Mouse (Mus musculus) kidney, postnatal 0 days (tissue): Measurements from ENCODE around the gene Pitpnm3. TPM values are rescaled to one million over a fixed set of nuclear protein-coding genes. Genes with fewer than 3 reads are reported as not detected.
A peak's percentile ranks its signal among the peaks of the same experiment; 100 is the strongest.

Experiments
- ATAC-seq: fragments of 200-750 bp; cut with Nextera tagmentation; replicated peaks from 2 replicates; pipeline ENCODE4 v1.8.0; 2017; ENCODE audit warnings: low read depth, moderate number of reproducible peaks, moderate TSS enrichment, moderate library complexity; ENCODE audit not compliant: low FRiP score
- DNase-seq: peaks from one replicate; pipeline ENCODE4 v3.0.0-alpha.2; 2016; ENCODE audit warnings: low spot score
- H3K27ac ChIP-seq: fragments of 300-500 bp; sonication (generic); 2 replicates; pipeline ENCODE4 v1.5.1; 2014; ENCODE audit warnings: mild to moderate bottlenecking
- H3K27me3 ChIP-seq: fragments of 300-500 bp; sonication (generic); 2 replicates; pipeline ENCODE4 v1.6.1; 2014; ENCODE audit warnings: low read length, mixed read lengths; ENCODE audit not compliant: insufficient read depth
- H3K36me3 ChIP-seq: fragments of 300-500 bp; sonication (generic); 2 replicates; pipeline ENCODE4 v1.6.1; 2014; ENCODE audit warnings: low read length, mixed read lengths; ENCODE audit not compliant: insufficient read depth
- H3K4me1 ChIP-seq: fragments of 300-500 bp; sonication (generic); replicated peaks from 2 replicates; pipeline ENCODE4 v1.6.1; 2014; ENCODE audit warnings: antibody characterized with exemption, low read length, mixed read lengths; ENCODE audit not compliant: insufficient read depth
- H3K4me2 ChIP-seq: fragments of 300-500 bp; sonication (generic); 2 replicates; pipeline ENCODE4 v1.6.1; 2014; ENCODE audit warnings: mild to moderate bottlenecking, low read length, moderate library complexity, mixed read lengths
- H3K4me3 ChIP-seq: fragments of 300-500 bp; sonication (generic); replicated peaks from 2 replicates; pipeline ENCODE4 v1.5.1; 2014; ENCODE audit warnings: low read depth, low read length
- H3K9ac ChIP-seq: fragments of 300-500 bp; sonication (generic); 2 replicates; pipeline ENCODE4 v1.6.1; 2014; ENCODE audit warnings: low read depth, low read length
- H3K9me3 ChIP-seq: fragments of 300-500 bp; sonication (generic); replicated peaks from 2 replicates; pipeline ENCODE4 v1.6.1; 2016; ENCODE audit warnings: low read length, inconsistent platforms, mixed read lengths
- CTCF ChIP-seq: IDR thresholded peaks from 2 replicates; pipeline ENCODE4 v1.5.1; 2016; ENCODE audit warnings: antibody characterized with exemption, low read depth, mild to moderate bottlenecking, moderate library complexity
- WGBS: fragments of 180-500 bp; shearing (Covaris S2); extraction: QIAGEN DNeasy Blood & Tissue Kit; methylation state at CpG from one replicate; pipeline ENCODE4 v1.1.7; 2014; 5-methylcytosine and 5-hydroxymethylcytosine counted together
- polyA plus RNA-seq: library from polyadenylated mRNA; unstranded; fragments of >200 nt; fragmentation: Nextera tagmentation; extraction: Ambion mirVana; gene quantifications from 2 replicates; pipeline ENCODE4 v1.2.1, GENCODE M21; 2015

Pitpnm3 gene
- polyA plus RNA-seq, 1 experiment from 2014 or later, result 0.42 TPM

GRCm38 (mm10) chr11:72113296-72113695, 22.3 kb downstream of the Pitpnm3 start:
- H3K27me3 ChIP-seq, result no peaks in the 10 kb centered on the region
- peak; percentile 43 for DNase-seq
- H3K4me1 ChIP-seq, result no peaks in the 10 kb centered on the region
- TF ChIP-seq CTCF, result no peak
- no peaks in the 10 kb centered on the region for H3K36me3 ChIP-seq
- no peak overlapping the region for H3K27ac ChIP-seq
- 53% methylated on average over 4 of the region's 4 CpGs for WGBS
- no peak overlapping the region for H3K4me3 ChIP-seq
- no peak overlapping the region for H3K9ac ChIP-seq
- no peak overlapping the region for H3K4me2 ChIP-seq
- ATAC-seq, result no peak
- H3K9me3 ChIP-seq, result no peaks in the 10 kb centered on the region

GRCm38 (mm10) chr11:72110726-72111125, 24.9 kb downstream of the Pitpnm3 start:
- ATAC-seq (no peak), DNase-seq (no peak)
- Histone ChIP-seq H3K9me3 (no peaks in the 10 kb centered on the region), H3K27me3 (no peaks in the 10 kb centered on the region), H3K9ac (no peak overlapping the region), H3K4me3 (no peak overlapping the region), H3K4me1 (no peaks in the 10 kb centered on the region), H3K36me3 (no peaks in the 10 kb centered on the region), H3K27ac (no peak overlapping the region), H3K4me2 (no peak overlapping the region)
- WGBS, result 26% methylated on average over 3 of the region's 3 CpGs
- no peak for TF ChIP-seq CTCF

GRCm38 (mm10) chr11:72104223-72104622, 31.4 kb downstream of the Pitpnm3 start:
- Histone ChIP-seq H3K4me2 (no peak overlapping the region), H3K4me1 (no peaks in the 10 kb centered on the region), H3K9me3 (no peaks in the 10 kb centered on the region), H3K27ac (no peak overlapping the region), H3K36me3 (no peaks in the 10 kb centered on the region), H3K27me3 (no peaks in the 10 kb centered on the region; the same call in 1 of the 2 replicates), H3K9ac (no peak overlapping the region), H3K4me3 (no peak overlapping the region)
- 65% methylated on average over 8 of the region's 8 CpGs for WGBS
- ATAC-seq, result no peak
- no peak for TF ChIP-seq CTCF
- no peak for DNase-seq

- no peak for TF ChIP-seq CTCF
- no peaks in the 10 kb centered on the region; the same call in 1 of the 2 replicates for H3K27me3 ChIP-seq
- no peak overlapping the region for H3K9ac ChIP-seq
- no peaks in the 10 kb centered on the region for H3K4me1 ChIP-seq
- no peak overlapping the region for H3K27ac ChIP-seq
- no peaks in the 10 kb centered on the region for H3K36me3 ChIP-seq
- no peaks in the 10 kb centered on the region for H3K9me3 ChIP-seq
- no peak overlapping the region for H3K4me2 ChIP-seq
- no peak for DNase-seq
- no peak overlapping the region for H3K4me3 ChIP-seq
- ATAC-seq, result no peak
- 58% methylated on average over 7 of the region's 7 CpGs for WGBS
Measured at GRCm38 (mm10) chr11:72103530-72103929, 32.0 kb downstream of the Pitpnm3 start.

GRCm38 (mm10) chr11:72100996-72101395, 34.6 kb downstream of the Pitpnm3 start:
- ATAC-seq (no peak), DNase-seq (no peak)
- WGBS, result 88% methylated on average over 4 of the region's 4 CpGs
- Histone ChIP-seq H3K9ac (no peak overlapping the region), H3K4me2 (no peak overlapping the region), H3K27me3 (no peaks in the 10 kb centered on the region; the same call in 1 of the 2 replicates), H3K27ac (no peak overlapping the region), H3K9me3 (no peaks in the 10 kb centered on the region), H3K4me3 (no peak overlapping the region), H3K36me3 (no peaks in the 10 kb centered on the region), H3K4me1 (no peaks in the 10 kb centered on the region)
- no peak for TF ChIP-seq CTCF

GRCm38 (mm10) chr11:72099181-72099580, 36.4 kb downstream of the Pitpnm3 start:
- DNase-seq (no peak), ATAC-seq (no peak)
- no peak overlapping the region for H3K9ac ChIP-seq
- no peak for TF ChIP-seq CTCF
- H3K27me3 ChIP-seq, result no peaks in the 10 kb centered on the region; the same call in 1 of the 2 replicates
- no peak overlapping the region for H3K4me3 ChIP-seq
- no peaks in the 10 kb centered on the region for H3K36me3 ChIP-seq
- H3K4me1 ChIP-seq, result no peaks in the 10 kb centered on the region
- H3K27ac ChIP-seq, result no peak overlapping the region
- H3K9me3 ChIP-seq, result no peaks in the 10 kb centered on the region
- 79% methylated on average over 4 of the region's 4 CpGs for WGBS
- no peak overlapping the region for H3K4me2 ChIP-seq

- ATAC-seq (no peak), DNase-seq (no peak)
- Histone ChIP-seq H3K27ac (no peak overlapping the region), H3K9ac (no peak overlapping the region), H3K36me3 (no peaks in the 10 kb centered on the region), H3K9me3 (no peaks in the 10 kb centered on the region), H3K4me3 (no peak overlapping the region), H3K4me1 (no peaks in the 10 kb centered on the region), H3K4me2 (no peak overlapping the region), H3K27me3 (no peaks in the 10 kb centered on the region; the same call in 1 of the 2 replicates)
- WGBS, result 43% methylated on average over 3 of the region's 3 CpGs
- TF ChIP-seq CTCF, result no peak
Measured at GRCm38 (mm10) chr11:72098027-72098426, 37.6 kb downstream of the Pitpnm3 start.
